Mouse (Mus musculus) CH12.LX (cell line): ENCODE results near the gene Zbtb8b. TPM values are rescaled to one million over a fixed set of nuclear protein-coding genes. Genes with fewer than 3 reads are reported as not detected.

Experiments
- DNase-seq: peaks from one replicate; pipeline ENCODE4 v3.0.0-alpha.2; 2013; ENCODE audit errors: extremely low read depth
- H3K27ac ChIP-seq: 2 replicates; pipeline ENCODE4 v1.5.1; 2012; ENCODE audit warnings: low read depth, mild to moderate bottlenecking, control low read depth, moderate library complexity; ENCODE audit not compliant: insufficient read depth
- H3K27me3 ChIP-seq: replicated peaks from 2 replicates; pipeline ENCODE3; 2012; ENCODE audit warnings: inconsistent platforms
- H3K36me3 ChIP-seq, 2 experiments: replicated peaks in 1 of 2; 2 replicates each; pipeline versions ENCODE3 to v1.6.1; 2012; ENCODE audit warnings: inconsistent platforms in 1 of 2, low read length in 1 of 2, mild to moderate bottlenecking in 1 of 2, mixed read lengths in 1 of 2, moderate library complexity in 1 of 2; ENCODE audit not compliant: control insufficient read depth in 1 of 2, insufficient read depth in 1 of 2
- H3K4me1 ChIP-seq, 2 experiments: 2 replicates each; pipeline ENCODE4 v1.6.1; 2012; ENCODE audit warnings: inconsistent platforms in 1 of 2, moderate library complexity in 1 of 2; ENCODE audit not compliant: insufficient read depth in 2 of 2, control insufficient read depth in 1 of 2
- H3K4me2 ChIP-seq: 2 replicates; pipeline ENCODE4 v1.6.1; 2012; ENCODE audit warnings: low read depth, mild to moderate bottlenecking, control low read depth; ENCODE audit not compliant: poor library complexity, insufficient read depth, severe bottlenecking
- H3K4me3 ChIP-seq, 3 experiments: fragments of 150-350 bp in 1 of 3; sonication (generic) in 1 of 3; replicated peaks in 1 of 3; 2 replicates each; pipeline versions ENCODE3 to v1.5.1; 2011 to 2012; ENCODE audit warnings: low read depth in 2 of 3, low read length in 2 of 3, mild to moderate bottlenecking in 2 of 3, moderate library complexity in 2 of 3, control low read depth in 1 of 3, improper control_type of control experiment in 1 of 3, inconsistent platforms in 1 of 3, mixed read lengths in 1 of 3; ENCODE audit not compliant: poor library complexity in 1 of 3
- H3K79me2 ChIP-seq: replicated peaks from 2 replicates; pipeline ENCODE4 v1.6.1; 2012; ENCODE audit warnings: mild to moderate bottlenecking, moderate library complexity; ENCODE audit not compliant: control insufficient read depth, poor library complexity, insufficient read depth, severe bottlenecking; ENCODE audit errors: extremely low read depth
- H3K9ac ChIP-seq: 2 replicates; pipeline ENCODE4 v1.6.1; 2012; ENCODE audit warnings: low read depth, mild to moderate bottlenecking, control low read depth, moderate library complexity; ENCODE audit not compliant: insufficient read depth
- H3K9me3 ChIP-seq: replicated peaks from 2 replicates; pipeline ENCODE3; 2012; ENCODE audit warnings: low read length, inconsistent platforms, mixed read lengths
- IRF4 ChIP-seq: IDR thresholded peaks from 2 replicates; pipeline ENCODE4 v1.6.1; 2014; ENCODE audit warnings: low read depth, mild to moderate bottlenecking, inconsistent platforms, low read length, improper control_type of control experiment
- MEF2A ChIP-seq: IDR thresholded peaks from 2 replicates; pipeline ENCODE4 v1.6.1; 2014; ENCODE audit warnings: low read depth, mild to moderate bottlenecking, inconsistent platforms, low read length, improper control_type of control experiment, borderline replicate concordance
- POLR2AphosphoS2 ChIP-seq: IDR thresholded peaks from 2 replicates; pipeline ENCODE4 v1.6.1; 2011; ENCODE audit warnings: low read depth, low read length, improper control_type of control experiment
- SIN3A ChIP-seq: IDR thresholded peaks from 2 replicates; pipeline ENCODE4 v1.6.1; 2012; ENCODE audit warnings: low read length, improper control_type of control experiment, inconsistent platforms
- USF2 ChIP-seq: conservative IDR thresholded peaks from 2 replicates; pipeline ENCODE4 v1.6.1; 2011; ENCODE audit warnings: low read depth, low read length, improper control_type of control experiment
- ZMIZ1 ChIP-seq: IDR thresholded peaks from 2 replicates; pipeline ENCODE4 v1.6.1; 2012; ENCODE audit warnings: low read depth, mild to moderate bottlenecking, inconsistent platforms, low read length, improper control_type of control experiment
- dilution Hi-C: fragments of 300-500 bp; cut with MboI; formaldehyde crosslinking; loops from 2 replicates; pipeline ENCODE4 v1.14.3; 2020; ENCODE audit warnings: low sequenced_read_pairs; ENCODE audit not compliant: extremely low pct_unique_long_range_greater_than_20kb, extremely low pct_ligation_motif_present
- in situ Hi-C: fragments of 300-500 bp; cut with MboI; formaldehyde crosslinking; loops from 3 replicates; pipeline ENCODE4 v1.14.3; 2019; ENCODE audit warnings: low sequenced_read_pairs, low pct_ligation_motif_present, low pct_unique_long_range_greater_than_20kb, mixed read lengths
- polyA plus RNA-seq: library from polyadenylated mRNA; unstranded; fragments of >175 nt; gene quantifications from 2 replicates; pipeline ENCODE4 v1.2.1, GENCODE M21; 2012; ENCODE audit warnings: low read depth; ENCODE audit not compliant: insufficient read length
- total RNA-seq, 2 experiments: library from RNA; depleted of rRNA; stranded (reverse); fragments of 300-350 nt in 1 of 2; fragments of >200 nt in 1 of 2; gene quantifications; 2 replicates each; pipeline ENCODE4 v1.2.3; 2012 to 2014

Zbtb8b gene
- total and polyA plus RNA-seq, 3 experiments = 0.04 TPM; not detected in 2

DNA sequence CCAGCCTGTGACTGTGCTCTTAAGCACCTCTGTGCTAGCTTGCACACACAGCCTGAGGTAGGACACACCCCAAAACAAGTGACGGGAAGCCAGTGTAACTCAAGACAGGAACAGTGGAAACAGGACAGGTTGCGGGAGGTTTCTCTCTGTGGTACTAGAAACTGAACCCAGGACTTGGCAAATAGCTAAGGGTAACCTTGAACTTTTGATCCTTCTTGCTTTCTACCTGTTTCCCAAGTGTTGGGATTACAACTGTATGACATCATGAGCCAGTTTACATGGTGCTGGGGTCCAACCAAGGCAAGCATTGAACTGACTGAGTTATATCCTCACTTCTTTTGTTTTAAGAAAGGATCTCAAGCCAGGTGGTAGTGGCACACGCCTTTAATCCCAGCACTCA is 39.2 kb upstream of the Zbtb8b start:
- no peak for DNase-seq
- Histone ChIP-seq H3K36me3 (peaks cover 56 to 82% of the 10 kb centered on the region in 2 experiments), H3K4me3 (no peak overlapping the region), H3K27ac (no peak overlapping the region), H3K4me1 (no peaks in the 10 kb centered on the region), H3K9ac (no peak overlapping the region), H3K9me3 (no peaks in the 10 kb centered on the region), H3K4me2 (no peak overlapping the region), H3K27me3 (no peaks in the 10 kb centered on the region), H3K79me2 (no peaks in the 10 kb centered on the region)
- dilution Hi-C loops = no loop called here
- TF ChIP-seq ZMIZ1 (no peak), POLR2AphosphoS2 (no peak)
- in situ Hi-C loops = no loop called here

DNA sequence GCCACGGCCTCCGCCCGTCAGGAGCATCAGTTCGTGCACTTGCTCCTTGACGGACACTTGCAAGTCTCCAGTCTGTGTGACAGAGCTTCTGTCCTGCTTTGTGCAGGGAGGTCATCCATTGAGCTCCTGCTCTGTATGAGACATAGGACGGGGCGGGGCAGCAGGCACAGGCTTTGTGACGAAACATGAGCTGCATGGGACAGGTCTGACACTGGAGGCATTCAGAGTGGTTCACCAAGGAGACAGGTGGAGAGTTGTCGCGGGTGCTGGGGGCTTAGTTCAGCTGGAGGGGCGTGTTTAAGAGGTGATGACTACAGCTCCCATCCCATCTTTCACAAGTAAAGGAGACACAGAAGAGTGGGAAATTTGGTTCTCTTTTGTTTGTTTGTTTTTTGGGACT is 35.4 kb upstream of the Zbtb8b start:
- in situ Hi-C loops = no loop called here

DNA sequence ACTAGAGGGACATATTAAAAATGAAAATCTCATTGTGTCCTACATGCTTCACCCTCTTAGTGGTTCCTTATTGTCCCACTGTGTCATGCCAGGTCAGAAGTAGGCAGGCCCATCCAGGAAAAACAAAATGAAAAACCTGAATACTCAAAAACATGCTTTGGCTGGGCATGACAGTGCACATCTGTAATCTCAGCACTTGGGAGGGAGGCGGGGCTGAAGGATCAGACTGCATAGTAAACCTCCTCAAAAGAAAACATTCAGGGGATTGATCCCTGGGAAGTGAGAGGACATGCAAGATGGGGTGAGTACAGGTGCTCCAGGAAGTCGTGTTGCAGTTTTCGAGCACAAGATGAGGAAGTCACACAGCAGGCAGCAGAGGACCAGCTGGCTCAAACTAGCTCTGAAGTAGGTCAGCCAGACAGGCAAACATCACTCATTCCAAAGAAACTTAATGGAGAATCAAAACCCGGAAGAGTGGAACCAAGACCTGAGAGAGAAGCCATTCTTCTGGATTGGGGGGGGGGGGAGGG is 23.7 kb upstream of the Zbtb8b start:
- Histone ChIP-seq H3K79me2 (peaks cover 5% of the 10 kb centered on the region), H3K9me3 (no peaks in the 10 kb centered on the region), H3K9ac (no peak overlapping the region), H3K4me2 (no peak overlapping the region), H3K4me1 (peaks cover 0 to 30% of the 10 kb centered on the region in 2 experiments; a peak in 3 of 4 replicates), H3K27me3 (no peaks in the 10 kb centered on the region), H3K36me3 (peaks cover 39 to 64% of the 10 kb centered on the region in 2 experiments), H3K4me3 (no peak overlapping the region), H3K27ac (no peak overlapping the region)
- DNase-seq = no peak
- in situ Hi-C loops = no loop called here
- dilution Hi-C loops = no loop called here
- TF ChIP-seq MEF2A = no peak

More for the DNA sequence above, 35.4 kb upstream of the Zbtb8b start:
- peaks cover 63 to 80% of the 10 kb centered on the region in 2 experiments for H3K36me3 ChIP-seq
- H3K4me2 ChIP-seq = no peak overlapping the region
- DNase-seq = no peak
- H3K27me3 ChIP-seq = no peaks in the 10 kb centered on the region
- H3K27ac ChIP-seq = no peak overlapping the region
- H3K4me1 ChIP-seq = no peaks in the 10 kb centered on the region
- dilution Hi-C loops = no loop called here
- TF ChIP-seq USF2 = no peak
- TF ChIP-seq SIN3A = no peak
- TF ChIP-seq IRF4 = no peak
- TF ChIP-seq, all 38 proteins: peak for 0
- H3K9me3 ChIP-seq = no peaks in the 10 kb centered on the region
- no peaks in the 10 kb centered on the region for H3K79me2 ChIP-seq
- H3K4me3 ChIP-seq = no peak overlapping the region
- no peak overlapping the region for H3K9ac ChIP-seq
